Mouse (Mus musculus) cerebellum, postnatal 36 days (tissue): ENCODE results near the gene Suco.

ENCODE experiments used
- DNase-seq, 2 experiments: peaks; one replicate each; pipeline ENCODE4 v3.0.0; 2021 to 2022; ENCODE audit warnings: mixed read lengths in 2 of 2

Suco gene

GRCm38 (mm10) chr1:161876553-161877447 is at the start of gene Suco:
TSS of gene Suco (minus strand) at chr1:161876682.
- DNase-seq, result peak; percentile 99 to 100

DNA sequence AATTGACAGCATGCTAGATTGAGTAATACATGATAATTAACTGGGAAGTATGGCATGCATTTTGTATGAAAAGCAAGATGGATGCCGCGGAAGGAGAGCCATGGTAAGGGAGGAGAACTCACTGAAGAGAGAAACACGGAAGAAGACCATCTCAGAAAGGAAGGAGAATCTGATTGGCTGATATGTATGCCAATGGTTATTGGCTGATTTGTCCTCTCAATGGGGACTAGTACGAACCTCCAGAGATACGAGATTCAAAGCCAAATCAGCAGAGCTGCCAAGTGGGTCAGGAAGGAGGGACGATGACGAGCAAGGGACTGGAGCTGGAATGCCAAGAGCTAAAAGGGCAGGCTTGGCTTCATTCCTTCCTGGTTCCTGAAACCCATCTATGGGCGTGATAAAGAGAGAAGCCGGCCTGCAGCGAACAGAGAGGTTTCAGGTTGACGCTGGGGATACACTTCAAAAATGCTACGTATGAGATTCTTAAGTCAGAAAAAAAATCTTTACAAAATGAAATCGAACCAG is 48.9 kb upstream of the Suco start:
- DNase-seq, result peak; percentile 34 to 41

- no peak for DNase-seq
These were observed 47.8 kb upstream of the Suco start for GRCm38 (mm10) chr1:161924321-161924720.

GRCm38 (mm10) chr1:161921928-161922327 is 45.4 kb upstream of the Suco start:
- DNase-seq, result no peak

DNA sequence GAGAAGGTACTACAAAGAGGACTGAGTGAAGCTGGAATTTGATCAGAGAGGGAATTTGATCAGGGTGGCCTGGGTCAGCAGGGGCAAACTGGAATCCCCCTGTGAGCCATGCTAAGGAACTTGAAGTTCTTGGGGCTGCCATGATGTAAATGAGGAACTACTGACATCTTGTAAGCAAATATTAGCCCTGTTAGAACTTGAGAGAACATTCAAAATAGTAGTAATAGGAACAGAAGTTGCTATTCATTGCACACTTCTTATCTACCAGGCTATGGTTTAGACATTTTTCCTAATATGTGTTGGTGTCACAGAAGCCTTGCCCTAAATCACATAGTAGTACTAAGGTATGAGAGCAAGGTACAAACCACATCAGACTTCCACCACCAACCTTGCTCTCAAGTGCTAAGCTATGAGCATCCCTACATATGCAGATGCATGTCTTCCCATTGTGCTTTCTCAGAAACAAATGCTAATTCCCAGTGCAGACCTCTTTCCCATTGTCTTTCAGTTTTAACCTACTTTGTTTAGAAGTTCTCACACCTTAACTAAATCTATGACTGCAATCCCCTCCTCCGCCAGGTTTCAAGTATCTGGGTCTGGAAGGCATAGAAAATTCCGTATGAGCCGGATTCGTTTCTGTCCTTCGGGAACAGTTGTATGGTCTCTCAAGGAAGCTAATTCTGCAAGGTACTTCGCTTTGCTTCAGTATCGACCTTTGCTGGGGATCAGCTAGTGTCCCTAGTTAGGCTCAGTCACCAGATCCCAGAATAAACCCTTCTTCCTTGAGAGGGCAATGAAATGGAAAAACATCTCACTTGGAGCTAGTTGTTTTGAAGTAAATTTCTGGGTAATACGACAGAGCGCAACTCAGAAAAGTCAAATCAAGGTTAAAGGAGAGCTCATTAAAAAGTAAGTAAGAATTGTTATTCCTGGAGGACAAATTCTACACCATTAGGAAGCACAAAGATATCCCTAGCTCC is 44.3 kb upstream of the Suco start:
- no peak for DNase-seq

GRCm38 (mm10) chr1:161919594-161919993 is 43.1 kb upstream of the Suco start:
- DNase-seq, result no peak

DNA sequence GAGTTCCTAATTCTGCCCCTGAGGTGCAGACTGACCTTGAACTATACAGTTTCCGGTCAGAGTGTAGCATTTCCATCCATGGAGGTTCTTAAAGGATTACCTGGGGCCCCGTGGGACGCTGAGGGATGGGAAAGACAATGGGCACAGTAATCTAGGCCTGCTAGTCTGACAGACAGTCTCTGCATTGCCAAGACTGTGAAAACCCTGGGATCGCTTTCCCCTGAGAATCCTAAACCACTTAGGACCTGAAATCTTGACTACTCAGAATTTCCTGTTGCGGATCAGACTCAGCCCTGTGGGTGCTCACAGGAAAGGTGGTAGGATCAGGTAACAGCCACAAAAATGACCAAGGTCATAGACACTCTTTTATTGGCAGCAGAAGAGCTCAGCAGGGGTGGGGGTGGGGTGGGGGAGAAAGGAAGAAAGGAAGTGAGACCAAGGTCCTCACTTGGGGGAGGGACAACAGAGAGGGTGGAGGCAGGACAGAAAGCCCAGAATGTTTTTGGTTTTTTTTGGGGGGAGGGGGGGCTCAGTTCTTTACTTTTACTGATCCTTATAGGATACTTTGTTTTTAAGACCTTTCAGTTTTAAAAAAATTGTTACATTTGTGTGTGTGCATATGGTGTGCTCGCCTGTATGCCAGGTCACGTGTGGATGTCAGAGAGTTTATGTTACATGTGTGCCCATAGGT is 42.3 kb upstream of the Suco start:
- DNase-seq, result no peak

- DNase-seq, result no peak
These were observed 41.5 kb upstream of the Suco start for GRCm38 (mm10) chr1:161917940-161918484.

GRCm38 (mm10) chr1:161916036-161916435 is 39.6 kb upstream of the Suco start:
- no peak for DNase-seq

- DNase-seq, result no peak
These were observed 37.1 kb upstream of the Suco start for GRCm38 (mm10) chr1:161913648-161913984.

DNA sequence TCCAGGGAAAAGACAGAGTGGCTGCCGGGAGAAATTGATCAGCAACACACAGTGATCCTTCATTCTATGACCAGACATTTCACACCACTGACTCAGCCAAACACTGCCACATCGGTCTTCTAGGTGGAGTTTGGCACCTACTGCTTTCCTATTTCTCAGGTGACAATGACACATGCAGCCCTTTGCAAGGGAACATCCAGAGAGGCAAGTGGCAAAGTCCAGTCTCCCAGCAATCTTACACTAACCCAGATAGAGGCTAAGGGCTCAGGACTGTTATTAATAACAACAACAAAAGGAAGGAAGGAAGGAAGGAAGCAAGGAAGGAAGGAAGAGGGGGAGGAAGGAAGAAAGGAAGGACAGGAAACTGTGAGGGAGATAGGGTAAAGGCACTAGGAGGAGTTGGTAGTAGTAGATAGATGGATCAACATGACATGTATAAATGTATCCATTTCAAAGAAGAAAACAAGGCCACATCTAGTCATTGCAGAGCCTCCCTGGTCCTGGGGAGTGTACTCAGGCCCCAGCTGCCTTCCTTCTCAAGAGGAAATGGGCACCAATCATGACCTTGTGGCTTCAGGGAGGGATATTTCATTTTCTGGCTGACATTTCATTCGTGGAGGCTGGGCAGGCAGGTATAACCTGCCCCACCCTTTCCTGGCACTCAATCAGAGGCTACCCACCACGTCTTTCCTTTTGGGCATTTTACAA is 36.6 kb upstream of the Suco start:
- DNase-seq, result no peak

GRCm38 (mm10) chr1:161909074-161909473 is 32.6 kb upstream of the Suco start:
- no peak for DNase-seq

DNA sequence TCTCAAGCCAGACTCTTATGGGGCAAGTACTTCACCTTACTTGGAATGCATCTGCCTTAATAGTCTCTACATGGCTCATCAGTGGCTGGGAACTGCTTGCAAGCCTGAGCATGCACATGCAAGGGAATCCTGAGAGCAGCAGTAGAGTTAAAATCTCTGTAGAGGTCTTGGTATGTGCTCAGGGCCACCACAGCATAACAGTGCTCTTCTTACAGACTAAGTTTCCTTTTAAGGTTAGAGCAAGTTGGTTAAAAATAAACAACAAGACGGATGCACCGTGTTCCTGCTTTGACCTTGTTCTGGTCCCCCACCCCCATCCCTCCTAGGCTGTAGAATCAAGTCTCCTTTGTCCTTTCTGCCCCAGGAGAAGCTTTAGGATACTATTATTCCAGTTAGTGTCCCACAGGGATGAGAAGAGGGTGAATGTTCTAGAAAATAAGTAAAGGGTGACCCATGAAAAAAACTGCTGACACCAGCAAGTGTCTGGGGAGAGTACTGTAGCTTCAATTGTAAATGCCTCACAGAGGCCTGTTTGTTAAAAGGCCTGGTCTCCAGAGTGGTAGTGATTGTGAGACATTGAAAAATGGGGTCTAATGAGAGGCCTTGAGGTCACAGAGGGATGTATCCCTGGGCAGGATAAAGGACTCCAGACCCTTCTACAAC is 31.4 kb upstream of the Suco start:
- no peak for DNase-seq

- DNase-seq, result no peak
These were observed 30.6 kb upstream of the Suco start for GRCm38 (mm10) chr1:161907111-161907510.

GRCm38 (mm10) chr1:161902692-161903452 is 26.4 kb upstream of the Suco start:
- DNase-seq, result no peak

- DNase-seq, result no peak
These were observed 23.6 kb upstream of the Suco start for GRCm38 (mm10) chr1:161900129-161900528.

GRCm38 (mm10) chr1:161897235-161897634 is 20.8 kb upstream of the Suco start:
- no peak for DNase-seq

- DNase-seq, result no peak
These were observed 19.6 kb upstream of the Suco start for GRCm38 (mm10) chr1:161896130-161896529.

DNA sequence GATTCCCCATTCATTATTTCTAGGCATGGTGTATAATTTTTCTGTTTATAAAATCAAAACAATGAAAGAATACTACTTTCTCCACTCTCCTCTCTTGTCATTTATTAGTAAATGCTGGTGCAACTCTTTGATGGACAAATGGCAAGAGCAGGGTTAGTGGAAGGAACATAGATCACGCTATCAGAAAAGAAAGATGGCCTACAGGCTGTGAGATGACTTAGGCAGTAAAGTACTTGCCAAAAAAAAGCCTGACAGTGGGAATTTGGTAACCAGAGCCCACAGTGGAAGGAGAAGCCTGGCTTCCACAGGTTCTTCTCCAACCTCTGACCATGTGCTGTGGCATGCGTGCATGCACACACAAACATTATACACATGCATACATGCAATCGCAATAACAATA is 18.5 kb upstream of the Suco start:
- DNase-seq, result no peak

- DNase-seq, result no peak
These were observed 18.1 kb upstream of the Suco start for GRCm38 (mm10) chr1:161894553-161894952.
